In genomic region chr7:16949908-16950841, GRCm38 (mm10) we compare ENCODE assay signal across 1 mouse cellular context.
TF ChIP-seq lines count a peak whose summit lies in the region.

No protein-coding gene starts in this region.

TF ChIP-seq in CH12.LX, 34 proteins besides CTCF, POLR2A, EP300 and RAD21:
- TF ChIP-seq MYC (IDR thresholded peaks at IDR 0.05; ENCODE audit: low read depth, low read length) (no peak), ELF1 (IDR thresholded peaks at IDR 0.05; ENCODE audit: low read depth, low read length) (no peak), ZC3H11A (IDR thresholded peaks at IDR 0.05; ENCODE audit: low read depth, low read length) (peak; percentile 35; the same call in 1 of the 2 replicates), BHLHE40 (IDR thresholded peaks at IDR 0.05; ENCODE audit: low read depth, low read length) (peak; percentile 7; the same call in 1 of the 2 replicates), TCF12 (IDR thresholded peaks at IDR 0.05; ENCODE audit: low read depth, low read length) (no peak; the same call in 1 of the 2 replicates), SMC3 (IDR thresholded peaks at IDR 0.05; ENCODE audit: low read depth, low read length) (peak; percentile 77), CHD2 (IDR thresholded peaks at IDR 0.05; ENCODE audit: low read length) (no peak), IRF4 (IDR thresholded peaks at IDR 0.05; ENCODE audit: low read depth, low read length) (0 out of 2 replicates have a peak, but pooled peaks have one; percentile 21), MEF2A (IDR thresholded peaks at IDR 0.05; ENCODE audit: borderline replicate concordance, low read depth, low read length) (no peak), NRF1 (IDR thresholded peaks at IDR 0.05; ENCODE audit: low read depth, low read length) (peak; percentile 32; the same call in 1 of the 2 replicates), USF1 (IDR thresholded peaks at IDR 0.05; ENCODE audit: low read depth, low read length) (no peak), RCOR1 (conservative IDR thresholded peaks at IDR 0.05; ENCODE audit: low read depth, low read length) (no peak), NELFE (IDR thresholded peaks at IDR 0.05; ENCODE audit: low read depth, low read length) (peak; percentile 50; the same call in 1 of the 2 replicates), HCFC1 (IDR thresholded peaks at IDR 0.05; ENCODE audit: low read depth, low read length) (no peak), JUND (conservative IDR thresholded peaks at IDR 0.05; ENCODE audit: low read depth, low read length) (no peak)
